Mouse (Mus musculus) gastrocnemius, postnatal 25 days (tissue): ENCODE results near the gene Hoxa11. TPM values are rescaled to one million over a fixed set of nuclear protein-coding genes. Genes with fewer than 3 reads are reported as not detected.
A peak's percentile ranks its signal among the peaks of the same experiment; 100 is the strongest.

Experiments
- DNase-seq: peaks from one replicate; pipeline ENCODE4 v3.0.0; 2022
- total RNA-seq, 2 experiments: library from RNA; stranded (reverse); gene quantifications; 1 replicate in 1 of 2; 2 replicates in 1 of 2; pipeline ENCODE4 v1.2.3; 2021

Gene Hoxa11
- total RNA-seq, 2 experiments from 2014 or later, result 1.4 to 1.8 TPM

GRCm38 (mm10) chr6:52232984-52233545 is 12.5 kb downstream of the Hoxa11 start:
- DNase-seq, result no peak

GRCm38 (mm10) chr6:52232568-52232965 is 13.0 kb downstream of the Hoxa11 start:
- DNase-seq, result peak; percentile 62

- DNase-seq, result peak; percentile 20
Observed at GRCm38 (mm10) chr6:52231885-52232567, 13.6 kb downstream of the Hoxa11 start.

- peak; percentile 49 for DNase-seq
Observed at GRCm38 (mm10) chr6:52230516-52231165, 15.0 kb downstream of the Hoxa11 start, which contains the start of gene Hoxa9. Gene Hoxa9, minus strand, starts transcription at chr6:52231089.

GRCm38 (mm10) chr6:52229558-52230416 is 15.8 kb downstream of the Hoxa11 start:
- peak; percentile 51 for DNase-seq

GRCm38 (mm10) chr6:52228475-52229465 is 16.8 kb downstream of the Hoxa11 start:
- DNase-seq, result no peak

- DNase-seq, result no peak
Observed at GRCm38 (mm10) chr6:52227470-52228222, 18.0 kb downstream of the Hoxa11 start.

GRCm38 (mm10) chr6:52226569-52227257 is 18.9 kb downstream of the Hoxa11 start:
- no peak for DNase-seq

- peak; percentile 85 for DNase-seq
Observed at GRCm38 (mm10) chr6:52225612-52226568, 19.7 kb downstream of the Hoxa11 start.

- DNase-seq, result peak; percentile 6
Observed at GRCm38 (mm10) chr6:52224895-52225611, 20.6 kb downstream of the Hoxa11 start.

GRCm38 (mm10) chr6:52223939-52224760 is 21.5 kb downstream of the Hoxa11 start:
- peak; percentile 8 for DNase-seq

GRCm38 (mm10) chr6:52222729-52223128 is 22.9 kb downstream of the Hoxa11 start:
- peak; percentile 11 for DNase-seq

GRCm38 (mm10) chr6:52221993-52222685 is 23.5 kb downstream of the Hoxa11 start:
- no peak for DNase-seq

GRCm38 (mm10) chr6:52221337-52221992 is 24.1 kb downstream of the Hoxa11 start, which contains the start of gene Hoxa7:
Gene Hoxa7, minus strand, starts transcription at chr6:52221854.
- DNase-seq, result peak; percentile 88

- no peak for DNase-seq
Observed at GRCm38 (mm10) chr6:52220865-52221310, 24.7 kb downstream of the Hoxa11 start.
